Mouse (Mus musculus): Measurements from ENCODE around the gene Bpgm.

Bpgm gene

DNA sequence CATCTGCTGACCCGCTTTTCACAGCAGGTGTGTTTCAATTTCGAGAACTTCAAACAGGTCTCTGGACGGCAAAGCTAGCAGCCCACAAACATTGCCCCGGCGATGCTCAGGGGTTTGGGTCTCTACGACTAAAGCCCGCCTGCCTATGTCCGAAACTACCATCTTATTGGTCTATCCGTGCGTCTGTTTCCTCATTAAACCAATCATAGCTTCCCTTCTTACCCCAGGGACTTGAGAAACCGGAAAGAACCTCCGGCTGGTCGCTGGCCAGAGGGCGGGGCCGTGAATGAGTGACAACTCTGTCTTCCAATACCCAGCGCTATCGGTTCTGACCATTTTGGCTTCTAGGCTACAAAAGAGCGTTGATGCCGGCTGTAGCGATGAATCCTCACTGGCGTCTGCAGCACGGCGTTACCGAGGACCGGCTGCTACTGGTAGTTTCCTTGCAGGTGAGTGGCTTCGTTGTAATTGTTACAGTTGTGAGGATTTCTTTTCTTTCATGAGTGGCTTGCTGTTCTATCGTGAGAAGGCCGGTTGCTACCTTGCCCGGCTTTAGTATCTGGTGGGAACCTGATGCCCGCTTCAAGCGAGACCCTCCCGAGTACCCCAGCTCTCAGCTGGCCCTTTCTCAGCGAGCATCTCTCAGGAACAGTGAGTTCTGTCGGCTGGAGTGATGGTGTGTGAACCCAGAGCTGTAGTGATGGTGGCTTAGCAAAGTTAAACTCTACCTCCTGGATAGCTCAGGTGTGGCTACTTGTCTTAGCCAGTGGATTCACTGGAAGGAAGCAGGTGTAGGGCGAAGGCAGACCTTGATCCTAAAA is at the start of gene Bpgm:
Gene Bpgm, plus strand, starts transcription at position 234 of the 821 bp plus-strand sequence.
- DNase-seq (ENCODE audit: low read depth): peak; percentile 98

DNA sequence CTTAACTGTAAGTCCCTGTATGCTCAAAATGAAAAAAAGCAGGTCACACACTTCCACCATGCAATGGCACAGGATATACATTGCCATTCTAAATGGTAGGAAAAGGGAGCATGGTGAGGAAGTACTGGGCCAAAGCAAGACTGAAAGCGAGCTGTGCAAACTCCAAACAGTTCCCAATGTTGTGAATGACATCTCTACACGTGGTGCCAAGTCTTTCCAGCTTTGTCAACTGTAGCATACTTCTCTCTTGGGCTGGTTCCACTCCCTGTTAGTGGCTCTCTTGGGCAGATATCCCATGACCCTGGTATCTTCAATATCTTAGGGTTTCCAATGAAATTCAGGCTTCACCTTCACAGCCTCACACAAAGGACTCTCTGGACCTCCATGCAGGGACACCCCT is 37.0 kb upstream of the Bpgm start:
- no peak for DNase-seq (ENCODE audit: low read depth)

DNA sequence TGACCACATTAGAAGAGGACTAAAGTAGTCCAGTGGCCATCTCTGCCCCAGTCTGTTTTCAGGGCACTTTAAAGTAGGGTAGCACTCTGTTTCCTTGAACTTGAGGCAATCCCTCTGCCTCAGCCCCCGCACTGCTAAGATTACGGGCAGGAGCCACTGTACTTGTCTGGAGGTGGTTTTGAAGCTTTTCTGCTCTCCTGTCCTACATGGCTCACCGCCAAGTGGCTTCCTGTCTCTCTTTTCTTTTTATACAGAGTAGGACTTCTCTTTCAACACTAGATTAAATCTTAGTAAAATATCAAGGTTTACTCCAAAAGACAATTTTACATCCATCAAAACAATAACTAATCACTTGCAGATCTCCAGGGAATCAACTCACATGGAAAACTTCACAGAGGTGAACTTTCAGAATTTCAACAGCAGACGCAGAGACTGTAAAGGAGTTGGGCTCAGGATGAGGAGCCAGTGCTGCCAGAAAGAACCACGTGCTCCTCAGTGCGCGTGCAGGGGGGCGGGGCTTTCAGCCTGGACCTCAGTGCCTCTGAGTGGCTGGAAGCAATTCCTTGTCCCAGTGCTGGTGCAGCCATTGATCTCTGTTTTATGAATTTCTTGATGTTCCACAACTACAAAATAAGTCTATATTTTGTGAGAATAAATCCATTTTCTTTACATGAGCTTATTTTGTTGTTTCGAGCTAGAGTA is 34.3 kb upstream of the Bpgm start:
- no peak for DNase-seq (ENCODE audit: low read depth)

DNA sequence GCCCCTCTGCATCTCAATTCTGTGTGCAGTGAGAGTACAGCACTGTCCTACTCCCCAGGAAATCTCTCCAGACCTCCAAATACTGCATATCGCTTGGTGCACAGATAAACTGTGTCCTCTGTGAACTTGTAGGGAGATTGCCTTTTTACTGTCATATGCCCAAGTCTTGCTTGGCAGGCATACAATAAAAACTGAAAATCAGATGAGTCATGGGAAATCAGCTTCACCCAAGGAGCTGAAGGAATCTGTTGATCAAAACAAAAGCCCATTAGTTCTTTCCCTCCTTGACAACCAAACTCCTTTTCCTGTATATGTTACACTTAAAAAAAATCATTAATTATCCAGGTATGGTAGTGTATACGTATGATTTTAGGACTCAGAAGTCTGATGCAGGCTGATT is 32.2 kb upstream of the Bpgm start:
- DNase-seq (ENCODE audit: low read depth): no peak

DNA sequence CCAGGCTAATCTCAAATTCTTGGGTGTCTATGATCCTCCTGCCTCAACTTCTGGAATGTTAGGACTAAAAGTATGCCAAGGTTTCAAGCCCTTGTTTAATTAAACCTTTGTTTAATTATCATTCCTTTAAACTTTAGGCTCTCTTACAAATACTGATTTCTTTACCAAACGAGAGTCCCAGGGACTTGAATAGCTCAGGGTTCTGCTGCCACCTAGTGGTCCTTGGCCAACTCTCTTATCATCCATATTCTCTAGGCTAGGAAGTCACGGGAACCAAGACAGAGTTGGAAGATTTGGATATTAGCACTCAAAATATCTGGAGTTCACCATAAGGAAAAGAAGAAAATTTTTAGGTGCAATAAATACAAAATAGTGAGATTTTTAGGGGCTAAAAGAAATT is 28.0 kb upstream of the Bpgm start:
- peak; percentile 60 for DNase-seq (ENCODE audit: low read depth)

DNA sequence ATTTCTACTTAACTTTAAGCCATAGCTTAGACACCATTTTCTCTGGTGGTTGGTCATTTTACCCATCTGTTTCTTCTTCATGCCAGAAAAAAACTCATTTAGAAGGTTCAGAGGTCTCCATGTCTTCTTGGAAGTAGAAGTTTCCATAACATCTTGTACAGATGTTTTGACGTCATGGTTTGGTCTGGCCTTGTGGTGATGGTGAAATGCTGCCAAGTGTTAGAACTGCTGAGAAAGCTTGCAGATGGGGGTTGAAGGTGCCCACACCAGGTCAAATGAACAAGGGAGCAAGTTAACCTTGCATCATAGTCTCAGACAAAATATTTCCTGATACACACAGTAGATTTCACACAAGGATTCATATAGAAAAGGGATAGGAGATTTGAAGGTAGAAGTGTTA is 27.3 kb upstream of the Bpgm start:
- DNase-seq (ENCODE audit: low read depth): no peak

DNA sequence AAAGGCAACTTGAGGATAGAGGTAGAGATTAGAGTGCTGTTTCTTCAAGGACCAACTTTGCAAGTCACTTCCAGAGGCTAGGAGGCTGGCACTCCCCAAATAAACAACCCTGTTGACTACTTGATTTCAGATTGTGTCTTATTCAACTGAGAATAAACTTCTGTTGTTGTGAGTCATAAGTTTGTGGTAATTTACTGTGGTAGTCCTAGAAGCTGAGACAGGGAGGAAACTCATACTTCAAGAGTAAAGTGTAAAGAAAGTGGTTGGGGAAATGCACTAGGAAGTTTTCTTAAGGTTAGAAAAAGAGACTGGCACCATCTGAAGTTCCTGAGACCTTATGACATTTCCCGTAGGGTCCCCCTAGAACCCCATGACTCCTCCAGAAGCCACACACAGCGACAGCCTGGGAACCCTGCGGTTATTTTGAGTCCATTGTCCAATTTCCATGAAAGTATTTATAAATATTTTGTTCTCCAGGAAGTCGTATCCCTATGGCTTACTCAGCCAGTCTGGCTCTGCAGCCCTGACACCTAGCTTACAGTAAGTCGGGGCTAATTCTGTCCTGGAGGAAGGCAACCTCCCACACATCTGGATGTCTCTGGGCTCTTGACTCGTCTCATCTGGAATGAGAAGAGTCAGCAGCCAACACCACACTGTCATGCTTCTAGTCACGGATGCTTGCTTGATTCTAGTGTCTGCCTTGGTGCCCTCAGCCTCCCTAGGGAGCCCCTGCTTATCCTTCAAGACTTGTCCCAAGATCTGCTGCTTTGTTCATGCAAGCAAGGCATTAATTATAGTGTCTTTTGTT is 22.8 kb upstream of the Bpgm start:
- no peak for DNase-seq (ENCODE audit: low read depth)

DNA sequence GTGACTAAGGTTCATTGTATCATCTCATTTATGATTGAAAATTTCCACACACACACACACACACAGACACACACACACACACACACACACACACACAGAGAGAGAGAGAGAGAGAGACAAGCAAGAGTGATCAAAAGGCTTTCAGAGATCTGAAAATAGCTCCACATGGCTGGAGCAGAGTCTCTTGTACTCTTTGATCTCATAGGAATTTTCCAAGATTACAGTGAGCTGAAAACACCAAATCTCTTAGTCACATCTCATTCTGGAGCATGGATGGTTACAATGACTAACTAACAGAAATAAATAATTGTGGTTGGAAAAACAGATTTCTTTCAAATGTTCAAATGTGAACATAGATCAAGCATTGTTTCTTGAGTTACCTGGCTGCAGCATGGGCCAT is 16.6 kb upstream of the Bpgm start:
- no peak for DNase-seq (ENCODE audit: low read depth)

DNA sequence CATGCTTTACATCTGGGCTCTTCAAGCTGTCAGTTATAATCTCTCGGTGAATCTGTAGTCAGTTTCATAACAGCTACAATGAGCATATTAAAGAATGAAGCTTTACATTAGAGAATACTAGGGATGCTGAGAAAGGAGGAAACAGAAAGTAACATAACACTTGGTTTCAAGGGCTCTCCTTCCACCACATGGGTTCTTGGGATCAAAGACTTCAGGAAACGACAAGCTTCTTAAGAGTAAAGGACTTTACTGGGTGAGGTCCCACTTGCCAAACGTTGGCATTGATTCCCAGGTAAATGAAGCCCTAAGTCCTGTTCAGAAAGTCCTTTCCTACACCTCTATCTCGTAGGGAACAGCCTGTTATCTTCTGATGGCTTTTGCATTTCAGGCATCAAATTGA is 15.4 kb upstream of the Bpgm start:
- DNase-seq (ENCODE audit: low read depth): no peak

DNA sequence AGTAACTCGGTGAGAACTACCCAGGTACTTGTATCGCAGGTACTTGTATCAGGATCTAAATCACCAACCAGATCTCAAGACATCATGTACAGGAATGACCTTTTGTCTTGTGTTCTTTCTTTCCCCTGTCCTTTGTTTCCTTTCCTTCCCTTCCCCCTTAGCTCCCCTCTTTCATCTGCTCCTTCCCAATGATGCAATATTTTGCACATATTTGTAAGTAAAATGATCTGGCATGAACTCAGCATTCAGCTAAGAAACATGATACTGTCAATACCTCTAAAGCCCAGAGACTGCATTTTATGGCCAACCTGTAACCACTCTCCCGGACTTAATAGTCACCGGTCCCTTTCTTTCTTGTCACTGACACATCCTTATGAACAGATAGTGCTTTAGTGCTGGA is 12.4 kb upstream of the Bpgm start:
- DNase-seq (ENCODE audit: low read depth): no peak

DNA sequence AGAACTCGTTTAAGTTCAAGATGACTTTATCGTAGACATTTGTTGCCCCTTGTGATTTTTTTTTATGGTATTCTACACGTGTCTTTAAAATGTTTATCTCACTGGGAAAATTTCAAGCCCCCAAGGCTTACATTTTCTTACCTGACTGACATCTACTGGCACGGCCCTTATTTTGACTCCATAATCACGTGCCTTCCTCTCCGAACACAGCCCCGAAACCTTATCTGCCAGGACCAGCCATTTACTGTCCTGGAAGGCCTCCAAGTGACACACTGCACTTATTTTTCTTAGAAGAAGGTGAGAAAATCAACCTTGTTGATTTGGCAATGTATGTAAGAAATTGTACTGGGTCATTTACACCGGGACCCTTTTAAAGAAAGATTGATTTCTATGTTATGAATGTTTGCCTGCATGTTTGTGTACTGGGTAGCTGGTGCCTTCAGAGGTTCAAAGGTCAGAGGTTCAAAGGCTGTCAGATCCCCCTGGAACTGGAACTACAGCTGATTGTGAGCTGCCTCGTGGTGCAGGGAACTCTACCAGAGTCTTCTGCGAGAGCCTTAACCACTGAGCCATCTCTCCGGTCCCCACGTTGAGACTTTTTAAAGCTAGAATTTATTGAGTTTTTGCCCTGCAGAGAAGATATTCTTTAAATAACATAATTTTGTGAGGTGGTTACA is 4.4 kb upstream of the Bpgm start:
- DNase-seq (ENCODE audit: low read depth): peak; percentile 92

DNA sequence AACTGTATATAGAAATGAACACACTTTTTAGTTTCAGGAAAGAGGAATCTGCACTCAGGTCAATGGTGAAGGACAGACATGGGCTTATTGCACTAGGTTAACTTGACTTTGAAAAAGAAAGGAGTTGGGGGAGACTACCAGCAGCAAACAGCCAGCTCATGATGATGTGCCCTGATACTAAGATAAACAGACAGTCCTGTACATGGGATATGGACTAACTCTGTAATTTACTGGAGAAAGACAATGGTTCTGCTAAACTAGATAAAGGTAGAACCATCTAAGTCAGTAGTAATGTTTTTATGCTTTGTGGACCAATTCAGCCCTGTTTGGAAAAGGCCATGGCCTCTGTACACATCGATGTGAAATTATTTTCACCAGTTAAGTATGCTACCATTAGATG is 2.7 kb upstream of the Bpgm start:
- peak; percentile 47 for DNase-seq (ENCODE audit: low read depth)

DNA sequence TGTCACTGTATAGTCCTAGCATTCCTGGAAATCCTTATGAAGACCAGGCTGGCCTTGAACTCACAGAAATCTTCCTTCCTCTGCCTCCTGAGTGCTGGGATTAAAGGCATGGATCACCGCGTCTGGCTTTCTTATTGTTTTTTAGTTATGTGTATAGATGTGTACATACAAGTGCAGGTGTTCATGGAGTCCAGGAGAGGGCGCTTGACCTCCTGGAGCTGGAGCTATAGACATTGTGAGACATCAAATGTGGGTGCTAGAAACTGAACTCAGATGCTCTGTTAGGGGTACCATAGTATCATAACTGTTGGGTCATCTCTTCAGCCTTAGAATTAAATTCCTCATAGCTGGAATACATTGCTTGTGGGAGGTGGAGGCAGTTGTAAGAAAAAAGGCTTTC is 2.0 kb upstream of the Bpgm start:
- DNase-seq (ENCODE audit: low read depth): no peak

DNA sequence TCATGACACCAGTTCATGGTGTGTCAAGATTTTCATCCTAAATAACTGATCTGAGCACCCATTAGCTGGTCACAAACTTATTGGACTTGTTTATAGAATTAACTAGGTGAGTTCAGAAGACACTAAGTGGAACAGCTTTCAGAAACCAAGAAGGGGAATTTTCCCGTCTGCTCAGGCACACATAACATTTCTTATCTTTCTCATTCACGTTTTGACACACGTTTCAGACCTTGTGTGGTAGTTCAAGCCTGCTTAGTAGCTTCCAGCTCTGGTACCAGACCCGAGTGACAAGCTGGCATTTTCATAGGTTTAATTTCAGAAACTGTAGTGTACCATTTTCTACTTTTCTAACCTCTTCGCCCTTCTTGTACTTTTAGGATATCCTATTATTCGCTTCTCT is 616 bp upstream of the Bpgm start:
- peak; percentile 50 for DNase-seq (ENCODE audit: low read depth)

DNA sequence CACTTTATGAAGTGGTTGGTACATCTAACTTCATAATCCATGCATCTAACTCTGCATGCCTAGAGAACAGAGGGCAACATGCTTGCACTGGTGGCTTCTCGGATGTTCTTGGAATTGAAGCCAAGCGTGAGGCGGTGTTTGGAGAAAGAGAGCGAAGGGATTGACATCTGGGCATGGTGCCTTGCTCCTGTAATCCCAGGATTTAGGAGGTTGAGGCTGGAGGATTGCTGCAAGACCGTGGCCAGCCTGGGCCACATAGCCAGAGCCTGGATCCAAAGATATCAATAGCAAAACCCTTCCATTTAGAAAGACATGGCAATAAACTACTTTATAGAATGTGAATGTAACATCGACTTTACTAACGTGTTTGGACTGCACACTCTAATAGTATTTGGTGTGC is 2.0 kb downstream of the Bpgm start:
- DNase-seq (ENCODE audit: low read depth): no peak

DNA sequence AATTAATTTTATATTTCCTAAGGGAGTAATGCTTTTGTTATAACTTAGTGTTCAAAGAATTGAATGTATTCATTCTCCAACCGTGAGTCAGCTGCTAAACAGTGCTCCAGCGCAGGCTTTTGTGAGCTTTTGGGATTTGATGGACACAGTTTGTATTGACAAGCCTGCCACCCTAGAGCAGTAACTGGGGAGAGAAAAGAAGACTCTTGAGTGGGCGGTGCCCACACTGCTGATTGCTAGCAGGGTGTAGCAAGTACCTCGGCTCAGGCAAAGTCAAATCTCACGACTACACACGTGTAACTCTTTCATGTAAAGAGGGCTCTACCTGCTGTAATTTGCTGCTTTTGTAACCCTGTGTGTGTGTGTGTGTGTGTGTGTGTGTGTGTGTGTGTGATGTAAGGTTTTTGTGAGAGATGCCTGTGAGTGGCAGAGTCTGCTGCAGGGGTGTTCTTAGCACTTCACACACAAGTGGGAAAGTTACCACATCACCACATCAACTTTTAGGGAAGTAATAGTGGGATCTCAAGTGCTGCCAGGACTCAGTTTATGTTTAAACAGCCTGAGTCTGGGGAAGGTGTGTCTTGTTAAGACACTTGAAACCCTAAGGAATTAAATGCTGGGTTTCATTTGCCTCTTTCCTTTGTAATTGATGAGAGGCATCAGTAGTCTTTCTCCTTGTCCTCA is 2.8 kb downstream of the Bpgm start:
- DNase-seq (ENCODE audit: low read depth): no peak

DNA sequence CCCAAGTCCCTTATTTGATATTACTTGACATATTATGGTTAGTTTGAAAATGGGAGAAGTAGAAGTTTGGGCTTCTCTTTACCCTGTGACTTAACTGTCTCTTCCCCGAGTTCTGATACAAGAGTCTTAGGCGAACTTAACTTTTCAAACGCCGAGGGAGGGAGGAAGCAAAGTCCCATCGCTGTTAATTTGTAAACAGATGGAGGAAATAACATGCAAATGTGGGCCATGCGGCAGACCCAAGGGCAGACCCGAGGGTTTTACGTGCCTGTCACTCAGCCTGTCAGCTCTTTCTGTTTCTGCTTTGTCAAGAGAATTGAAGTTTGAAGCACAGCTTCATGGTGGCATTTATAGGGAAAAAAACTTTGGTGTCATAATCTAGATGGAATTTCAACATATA is 3.5 kb downstream of the Bpgm start:
- no peak for DNase-seq (ENCODE audit: low read depth)

DNA sequence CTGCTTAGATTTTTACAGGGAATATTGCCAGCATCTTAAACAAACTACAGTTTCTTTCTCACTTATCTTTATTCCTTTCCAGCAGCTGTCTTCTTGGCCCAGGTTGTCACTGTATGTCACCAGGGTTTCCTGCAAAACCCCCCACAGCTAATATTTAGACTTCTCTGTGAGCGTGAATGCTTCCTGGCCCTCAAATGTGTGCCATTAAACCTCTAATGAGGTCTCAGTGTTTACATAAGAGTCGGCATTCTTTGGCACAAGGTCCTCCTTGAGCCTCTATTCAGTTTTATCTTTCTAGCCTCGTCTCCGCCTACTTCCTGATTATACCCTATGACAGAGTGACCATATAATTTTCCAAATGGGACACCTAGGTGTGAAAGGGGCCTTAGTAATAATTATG is 4.7 kb downstream of the Bpgm start:
- DNase-seq (ENCODE audit: low read depth): no peak

DNA sequence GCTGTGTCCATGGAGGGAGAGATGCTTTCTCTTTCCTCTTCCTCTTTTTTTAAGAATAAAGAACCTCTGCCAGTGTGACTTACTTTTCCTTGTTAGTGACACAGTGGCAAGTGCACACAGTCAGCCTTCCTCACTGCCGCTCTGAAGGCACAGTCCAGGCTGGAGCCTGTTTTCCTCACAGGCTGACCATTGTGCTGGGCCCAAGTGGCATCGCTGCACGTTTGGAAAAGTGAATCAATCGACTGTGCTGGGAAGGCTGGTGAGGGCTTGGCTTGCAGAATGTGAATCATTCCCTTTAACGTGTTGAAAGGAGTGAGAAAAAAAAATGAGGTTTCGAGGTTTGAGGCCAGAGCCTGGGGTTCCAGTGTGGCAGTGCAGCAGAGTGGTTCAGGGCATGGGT is 5.3 kb downstream of the Bpgm start:
- no peak for DNase-seq (ENCODE audit: low read depth)

DNA sequence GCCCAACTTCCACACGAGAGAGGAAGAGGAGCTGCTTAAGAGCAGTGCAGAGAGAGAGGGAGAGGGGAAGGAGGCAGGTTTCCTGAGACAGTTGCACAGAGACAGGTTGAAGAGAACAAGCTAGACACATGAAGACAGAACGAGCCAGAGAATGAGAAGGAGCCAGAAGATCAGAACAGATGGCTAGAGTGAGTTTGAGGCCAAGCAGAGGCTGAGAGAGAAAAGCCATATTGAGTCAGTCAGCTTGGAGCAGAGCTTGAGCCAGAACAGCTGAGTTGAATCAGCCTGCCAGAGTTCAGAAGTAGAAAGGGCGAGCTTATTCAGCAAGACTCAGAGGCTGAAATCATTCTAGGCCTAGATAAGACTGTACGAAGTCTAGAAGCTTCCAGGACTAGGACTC is 6.8 kb downstream of the Bpgm start:
- no peak for DNase-seq (ENCODE audit: low read depth)

DNA sequence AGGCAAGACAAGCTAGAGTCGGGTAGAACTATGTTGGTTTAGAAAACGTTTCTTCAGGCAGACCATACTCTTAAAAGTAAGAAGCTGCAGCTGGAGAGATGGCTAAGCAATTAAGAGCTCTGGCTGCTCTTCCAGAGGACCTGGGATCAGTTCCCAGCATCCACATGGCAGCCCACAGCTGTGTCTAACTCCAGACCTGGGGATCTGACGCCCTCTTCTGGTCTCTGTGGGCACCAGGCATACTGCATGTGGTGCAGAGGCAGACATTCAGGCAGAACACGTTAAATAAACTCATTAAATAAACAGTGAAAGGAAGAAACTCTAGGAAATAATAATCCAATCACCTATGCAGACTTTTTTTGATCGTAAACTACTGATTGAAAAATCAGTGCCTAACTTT is 7.4 kb downstream of the Bpgm start:
- DNase-seq (ENCODE audit: low read depth): no peak

DNA sequence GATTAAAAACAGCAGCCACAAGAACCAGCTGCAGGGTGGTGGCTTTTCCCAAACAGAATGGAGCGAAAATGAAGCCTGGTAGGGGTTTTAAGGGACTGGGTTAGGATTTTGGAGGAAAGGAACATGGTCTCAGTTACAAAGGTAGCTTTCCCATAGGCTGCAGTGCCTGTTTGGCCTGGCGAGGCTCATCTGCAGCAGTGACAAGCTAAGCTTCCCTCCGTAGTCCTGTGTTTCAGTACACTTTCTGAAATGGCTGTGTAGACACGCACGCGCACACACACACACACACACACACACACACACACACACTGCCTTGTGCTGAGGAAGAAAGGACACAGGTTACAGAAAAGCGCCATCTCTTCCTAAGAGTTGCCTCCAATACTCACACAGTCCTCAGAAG is 7.8 kb downstream of the Bpgm start:
- no peak for DNase-seq (ENCODE audit: low read depth)

Measured in c-Kit-positive CD71-positive TER-119-negative erythroid progenitor cells, embryonic 14.5 days (primary cell).